Mouse (Mus musculus) hindbrain, embryonic 13.5 days (tissue): Measurements from ENCODE around the gene Car6. TPM values are rescaled to one million over a fixed set of nuclear protein-coding genes. Genes with fewer than 3 reads are reported as not detected.
A peak's percentile ranks its signal among the peaks of the same experiment; 100 is the strongest.

ENCODE experiments used
- ATAC-seq: fragments of 200-750 bp; cut with Nextera tagmentation; 2 replicates; pipeline ENCODE4 v1.8.0; 2017; ENCODE audit warnings: moderate TSS enrichment; ENCODE audit not compliant: low FRiP score
- H3K27ac ChIP-seq: fragments of 300-500 bp; sonication (generic); 2 replicates; pipeline ENCODE4 v1.5.1; 2015; ENCODE audit warnings: inconsistent platforms, mild to moderate bottlenecking, moderate library complexity
- H3K27me3 ChIP-seq: fragments of 300-500 bp; sonication (generic); 2 replicates; pipeline ENCODE4 v1.6.1; 2015; ENCODE audit warnings: mild to moderate bottlenecking, inconsistent platforms
- H3K36me3 ChIP-seq: fragments of 300-500 bp; sonication (generic); 2 replicates; pipeline ENCODE4 v1.6.1; 2015; ENCODE audit warnings: mild to moderate bottlenecking, inconsistent platforms
- H3K4me1 ChIP-seq: fragments of 300-500 bp; sonication (generic); replicated peaks from 2 replicates; pipeline ENCODE4 v1.6.1; 2015; ENCODE audit warnings: inconsistent platforms
- H3K4me2 ChIP-seq: fragments of 300-500 bp; sonication (generic); 2 replicates; pipeline ENCODE4 v1.6.1; 2015; ENCODE audit warnings: inconsistent platforms, mild to moderate bottlenecking, moderate library complexity
- H3K4me3 ChIP-seq: fragments of 300-500 bp; sonication (generic); 2 replicates; pipeline ENCODE4 v1.5.1; 2015; ENCODE audit warnings: mild to moderate bottlenecking, inconsistent platforms
- H3K9ac ChIP-seq: fragments of 300-500 bp; sonication (generic); 2 replicates; pipeline ENCODE4 v1.6.1; 2015; ENCODE audit warnings: mild to moderate bottlenecking, inconsistent platforms
- H3K9me3 ChIP-seq: fragments of 300-500 bp; sonication (generic); 2 replicates; pipeline ENCODE4 v1.6.1; 2016; ENCODE audit warnings: inconsistent platforms
- WGBS: fragments of 180-500 bp; shearing (Covaris S2); methylation state at CpG from one replicate; pipeline ENCODE4 v1.1.7; 2015; 5-methylcytosine and 5-hydroxymethylcytosine counted together
- polyA plus RNA-seq: library from polyadenylated mRNA; unstranded; fragments of >200 nt; fragmentation: Nextera tagmentation; extraction: Ambion mirVana; gene quantifications from 2 replicates; pipeline ENCODE4 v1.2.1, GENCODE M21; 2015

Gene Car6
- polyA plus RNA-seq, 1 experiment from 2014 or later = not detected

- peak overlapping the region; percentile 26; the same call in 1 of the 2 replicates for H3K4me3 ChIP-seq
- H3K27me3 ChIP-seq = no peaks in the 10 kb centered on the region
- WGBS = 52% methylated on average over 10 of the region's 10 CpGs
- peaks cover 11% of the 10 kb centered on the region for H3K4me1 ChIP-seq
- H3K4me2 ChIP-seq = peak overlapping the region; percentile 52
- H3K36me3 ChIP-seq = no peaks in the 10 kb centered on the region
- no peak overlapping the region for H3K9ac ChIP-seq
- no peak for ATAC-seq
- no peak overlapping the region for H3K27ac ChIP-seq
- no peaks in the 10 kb centered on the region for H3K9me3 ChIP-seq
These were observed 10.9 kb upstream of the Car6 start for GRCm38 (mm10) chr4:150211930-150212552.

GRCm38 (mm10) chr4:150210306-150210705 lies 9.2 kb upstream of the Car6 start:
- Histone ChIP-seq H3K27me3 (no peaks in the 10 kb centered on the region), H3K4me1 (peaks cover 11% of the 10 kb centered on the region), H3K27ac (no peak overlapping the region), H3K9me3 (no peaks in the 10 kb centered on the region), H3K9ac (no peak overlapping the region), H3K4me2 (no peak overlapping the region), H3K4me3 (no peak overlapping the region), H3K36me3 (no peaks in the 10 kb centered on the region)
- 74% methylated on average over 8 of the region's 8 CpGs for WGBS
- no peak for ATAC-seq

GRCm38 (mm10) chr4:150209751-150210150 lies 8.6 kb upstream of the Car6 start:
- H3K27ac ChIP-seq = no peak overlapping the region
- WGBS = 93% methylated on average over 5 of the region's 5 CpGs
- no peak overlapping the region for H3K4me2 ChIP-seq
- H3K27me3 ChIP-seq = no peaks in the 10 kb centered on the region
- H3K4me1 ChIP-seq = peaks cover 11% of the 10 kb centered on the region
- ATAC-seq = no peak
- H3K9ac ChIP-seq = no peak overlapping the region
- H3K9me3 ChIP-seq = no peaks in the 10 kb centered on the region
- H3K4me3 ChIP-seq = no peak overlapping the region
- H3K36me3 ChIP-seq = no peaks in the 10 kb centered on the region

GRCm38 (mm10) chr4:150204877-150205276 lies 3.7 kb upstream of the Car6 start:
- no peaks in the 10 kb centered on the region for H3K36me3 ChIP-seq
- no peak for ATAC-seq

GRCm38 (mm10) chr4:150202702-150203101 lies 1.6 kb upstream of the Car6 start:
- H3K36me3 ChIP-seq = no peaks in the 10 kb centered on the region
- WGBS = 83% methylated on average over 5 of the region's 5 CpGs
- H3K9me3 ChIP-seq = no peaks in the 10 kb centered on the region
- no peak overlapping the region for H3K27ac ChIP-seq
- no peak overlapping the region for H3K9ac ChIP-seq
- H3K27me3 ChIP-seq = no peaks in the 10 kb centered on the region
- no peak overlapping the region for H3K4me3 ChIP-seq
- ATAC-seq = no peak
- H3K4me2 ChIP-seq = no peak overlapping the region
- no peaks in the 10 kb centered on the region for H3K4me1 ChIP-seq

More at GRCm38 (mm10) chr4:150204877-150205276, 3.7 kb upstream of the Car6 start:
- Histone ChIP-seq H3K4me1 (no peaks in the 10 kb centered on the region), H3K4me2 (no peak overlapping the region), H3K9me3 (no peaks in the 10 kb centered on the region), H3K27me3 (no peaks in the 10 kb centered on the region), H3K27ac (no peak overlapping the region), H3K9ac (no peak overlapping the region), H3K4me3 (no peak overlapping the region)
- WGBS = 85% methylated on average over 3 of the region's 3 CpGs

- H3K4me3 ChIP-seq = no peak overlapping the region
- no peaks in the 10 kb centered on the region for H3K36me3 ChIP-seq
- H3K27me3 ChIP-seq = no peaks in the 10 kb centered on the region
- H3K9ac ChIP-seq = no peak overlapping the region
- H3K4me1 ChIP-seq = no peaks in the 10 kb centered on the region
- ATAC-seq = no peak
- H3K9me3 ChIP-seq = no peaks in the 10 kb centered on the region; the same call in 1 of the 2 replicates
- no peak overlapping the region for H3K4me2 ChIP-seq
- H3K27ac ChIP-seq = no peak overlapping the region
- 80% methylated on average over 9 of the region's 9 CpGs for WGBS
These were observed 2.9 kb downstream of the Car6 start for GRCm38 (mm10) chr4:150198268-150198667.

GRCm38 (mm10) chr4:150193915-150194314 lies 7.2 kb downstream of the Car6 start:
- H3K4me3 ChIP-seq = no peak overlapping the region
- no peak overlapping the region for H3K9ac ChIP-seq
- WGBS = 56% methylated on average over 1 of the region's 1 CpGs
- H3K4me1 ChIP-seq = no peaks in the 10 kb centered on the region
- no peak overlapping the region for H3K4me2 ChIP-seq
- no peaks in the 10 kb centered on the region; the same call in 1 of the 2 replicates for H3K9me3 ChIP-seq
- no peaks in the 10 kb centered on the region for H3K27me3 ChIP-seq
- H3K27ac ChIP-seq = no peak overlapping the region
- no peak for ATAC-seq
- no peaks in the 10 kb centered on the region for H3K36me3 ChIP-seq

GRCm38 (mm10) chr4:150192199-150192598 lies 8.9 kb downstream of the Car6 start:
- no peak for ATAC-seq
- Histone ChIP-seq H3K4me1 (no peaks in the 10 kb centered on the region), H3K9ac (no peak overlapping the region), H3K36me3 (no peaks in the 10 kb centered on the region), H3K4me2 (no peak overlapping the region), H3K9me3 (no peaks in the 10 kb centered on the region; the same call in 1 of the 2 replicates), H3K4me3 (no peak overlapping the region), H3K27me3 (no peaks in the 10 kb centered on the region), H3K27ac (no peak overlapping the region)
- 83% methylated on average over 6 of the region's 6 CpGs for WGBS

GRCm38 (mm10) chr4:150188236-150188635 lies 12.9 kb downstream of the Car6 start:
- Histone ChIP-seq H3K27me3 (no peaks in the 10 kb centered on the region), H3K4me1 (no peaks in the 10 kb centered on the region), H3K9me3 (no peaks in the 10 kb centered on the region), H3K36me3 (no peaks in the 10 kb centered on the region), H3K27ac (no peak overlapping the region), H3K9ac (no peak overlapping the region), H3K4me2 (no peak overlapping the region), H3K4me3 (no peak overlapping the region)
- WGBS = 50% methylated on average over 11 of the region's 11 CpGs
- no peak for ATAC-seq

- H3K4me3 ChIP-seq = no peak overlapping the region
- no peak overlapping the region for H3K4me2 ChIP-seq
- 90% methylated on average over 7 of the region's 7 CpGs for WGBS
- no peaks in the 10 kb centered on the region for H3K27me3 ChIP-seq
- H3K4me1 ChIP-seq = 0 out of 2 replicates have a peak, but pooled peaks cover 2% of the 10 kb centered on the region
- no peaks in the 10 kb centered on the region for H3K36me3 ChIP-seq
- H3K27ac ChIP-seq = no peak overlapping the region
- no peak overlapping the region for H3K9ac ChIP-seq
- H3K9me3 ChIP-seq = no peaks in the 10 kb centered on the region
- ATAC-seq = no peak
These were observed 19.8 kb downstream of the Car6 start for GRCm38 (mm10) chr4:150181304-150181703.

- no peak overlapping the region for H3K4me2 ChIP-seq
- no peak overlapping the region for H3K9ac ChIP-seq
- 0 out of 2 replicates have a peak, but pooled peaks cover 2% of the 10 kb centered on the region for H3K4me1 ChIP-seq
- no peaks in the 10 kb centered on the region for H3K36me3 ChIP-seq
- H3K4me3 ChIP-seq = no peak overlapping the region
- no peak overlapping the region for H3K27ac ChIP-seq
- no peaks in the 10 kb centered on the region for H3K27me3 ChIP-seq
- ATAC-seq = no peak
- WGBS = 54% methylated on average over 4 of the region's 4 CpGs
- no peaks in the 10 kb centered on the region for H3K9me3 ChIP-seq
These were observed 23.0 kb downstream of the Car6 start for GRCm38 (mm10) chr4:150178131-150178530.

GRCm38 (mm10) chr4:150177122-150177521 lies 24.0 kb downstream of the Car6 start:
- no peak overlapping the region for H3K4me2 ChIP-seq

GRCm38 (mm10) chr4:150176535-150176934 lies 24.6 kb downstream of the Car6 start:
- Histone ChIP-seq H3K36me3 (no peaks in the 10 kb centered on the region), H3K4me2 (no peak overlapping the region), H3K9ac (no peak overlapping the region), H3K4me3 (no peak overlapping the region), H3K27ac (no peak overlapping the region), H3K27me3 (no peaks in the 10 kb centered on the region), H3K9me3 (no peaks in the 10 kb centered on the region), H3K4me1 (0 out of 2 replicates have a peak, but pooled peaks cover 2% of the 10 kb centered on the region)
- no peak for ATAC-seq
- WGBS = 6% methylated on average over 7 of the region's 7 CpGs

More at GRCm38 (mm10) chr4:150177122-150177521, 24.0 kb downstream of the Car6 start:
- no peaks in the 10 kb centered on the region for H3K9me3 ChIP-seq
- no peak overlapping the region for H3K27ac ChIP-seq
- H3K9ac ChIP-seq = no peak overlapping the region
- H3K27me3 ChIP-seq = no peaks in the 10 kb centered on the region
- H3K36me3 ChIP-seq = no peaks in the 10 kb centered on the region
- no peak for ATAC-seq
- WGBS = 75% methylated on average over 8 of the region's 8 CpGs
- H3K4me1 ChIP-seq = 0 out of 2 replicates have a peak, but pooled peaks cover 2% of the 10 kb centered on the region
- no peak overlapping the region for H3K4me3 ChIP-seq
